Mouse (Mus musculus) forebrain, embryonic 12.5 days (tissue): ENCODE results near the gene Phc2. TPM values are rescaled to one million over a fixed set of nuclear protein-coding genes. Genes with fewer than 3 reads are reported as not detected.

ENCODE experiments used
- ATAC-seq: fragments of 200-750 bp; cut with Nextera tagmentation; 2 replicates; pipeline ENCODE4 v1.8.0; 2017; ENCODE audit warnings: moderate TSS enrichment; ENCODE audit not compliant: low FRiP score
- H3K27ac ChIP-seq: fragments of 300-500 bp; sonication (generic); 2 replicates; pipeline ENCODE4 v1.5.1; 2016; ENCODE audit warnings: mild to moderate bottlenecking
- H3K27me3 ChIP-seq: fragments of 300-500 bp; sonication (generic); 2 replicates; pipeline ENCODE4 v1.6.1; 2016; ENCODE audit warnings: mild to moderate bottlenecking
- H3K36me3 ChIP-seq: fragments of 300-500 bp; sonication (generic); replicated peaks from 2 replicates; pipeline ENCODE4 v1.6.1; 2016; ENCODE audit warnings: mild to moderate bottlenecking
- H3K4me1 ChIP-seq: fragments of 300-500 bp; sonication (generic); 2 replicates; pipeline ENCODE4 v1.6.1; 2016
- H3K4me2 ChIP-seq: fragments of 300-500 bp; sonication (generic); 2 replicates; pipeline ENCODE4 v1.6.1; 2016; ENCODE audit warnings: mild to moderate bottlenecking, moderate library complexity
- H3K4me3 ChIP-seq: fragments of 300-500 bp; sonication (generic); replicated peaks from 2 replicates; pipeline ENCODE4 v1.5.1; 2016; ENCODE audit warnings: mild to moderate bottlenecking
- H3K9ac ChIP-seq: fragments of 300-500 bp; sonication (generic); 2 replicates; pipeline ENCODE4 v1.6.1; 2016; ENCODE audit warnings: mild to moderate bottlenecking
- H3K9me3 ChIP-seq: fragments of 300-500 bp; sonication (generic); 2 replicates; pipeline ENCODE4 v1.6.1; 2016
- WGBS: fragments of 180-500 bp; shearing (Covaris S2); methylation state at CpG from one replicate; pipeline ENCODE4 v1.1.7; 2016; 5-methylcytosine and 5-hydroxymethylcytosine counted together
- polyA plus RNA-seq: library from polyadenylated mRNA; unstranded; fragments of >200 nt; fragmentation: Nextera tagmentation; extraction: Ambion mirVana; gene quantifications from 2 replicates; pipeline ENCODE4 v1.2.1, GENCODE M21; 2016

Gene Phc2
- polyA plus RNA-seq, 1 experiment from 2014 or later, result 148 TPM

DNA sequence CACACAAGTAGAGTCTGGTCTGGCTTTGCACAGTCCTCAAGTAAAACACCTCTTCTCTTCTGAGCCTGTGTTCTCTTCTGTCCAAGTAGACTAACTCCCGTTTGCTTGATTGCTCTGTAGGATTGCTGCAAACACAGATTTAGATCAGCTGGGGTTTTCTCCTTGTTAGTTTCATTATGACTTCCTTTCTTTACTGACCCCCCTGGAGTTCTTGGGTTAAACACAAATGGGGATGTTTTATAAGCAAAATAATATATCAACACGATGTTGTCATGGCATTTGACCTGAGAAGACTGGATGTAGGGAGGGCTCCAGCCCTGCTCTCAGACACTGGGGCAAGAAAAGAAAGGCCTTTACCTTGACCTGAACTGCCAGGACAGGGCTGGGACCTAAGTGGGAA, 35.5 kb upstream of the Phc2 start:
- no peak overlapping the region for H3K4me3 ChIP-seq
- H3K36me3 ChIP-seq, result no peaks in the 10 kb centered on the region
- no peak overlapping the region for H3K9ac ChIP-seq
- 37% methylated on average over 2 of the region's 2 CpGs for WGBS
- no peak overlapping the region for H3K4me2 ChIP-seq
- no peak for ATAC-seq
- H3K27ac ChIP-seq, result no peak overlapping the region
- no peaks in the 10 kb centered on the region for H3K9me3 ChIP-seq
- no peaks in the 10 kb centered on the region for H3K4me1 ChIP-seq
- H3K27me3 ChIP-seq, result peaks cover 14% of the 10 kb centered on the region

DNA sequence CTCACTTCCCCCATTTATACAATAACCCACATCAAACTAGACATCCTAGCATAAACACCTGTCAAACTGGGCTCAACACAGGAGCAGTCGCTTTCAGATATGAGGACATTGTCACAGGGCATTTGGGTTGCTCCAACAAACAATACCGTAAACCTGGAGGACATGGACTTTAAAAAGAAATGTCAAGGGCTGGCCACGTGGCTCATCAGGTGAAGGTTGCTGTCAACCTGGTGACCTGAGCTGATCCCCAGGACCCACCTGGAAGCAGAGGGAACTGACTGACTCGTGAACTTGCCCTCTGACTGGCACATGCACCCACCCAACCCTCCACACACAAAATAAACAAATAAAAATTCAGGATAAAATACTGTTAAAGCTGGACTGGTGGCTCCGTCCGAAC, 33.9 kb upstream of the Phc2 start:
- Histone ChIP-seq H3K4me3 (no peak overlapping the region), H3K9ac (no peak overlapping the region), H3K4me2 (no peak overlapping the region), H3K9me3 (no peaks in the 10 kb centered on the region), H3K27ac (no peak overlapping the region), H3K27me3 (peaks cover 14% of the 10 kb centered on the region), H3K4me1 (no peaks in the 10 kb centered on the region), H3K36me3 (no peaks in the 10 kb centered on the region)
- ATAC-seq, result no peak
- 81% methylated on average over 6 of the region's 6 CpGs for WGBS

DNA sequence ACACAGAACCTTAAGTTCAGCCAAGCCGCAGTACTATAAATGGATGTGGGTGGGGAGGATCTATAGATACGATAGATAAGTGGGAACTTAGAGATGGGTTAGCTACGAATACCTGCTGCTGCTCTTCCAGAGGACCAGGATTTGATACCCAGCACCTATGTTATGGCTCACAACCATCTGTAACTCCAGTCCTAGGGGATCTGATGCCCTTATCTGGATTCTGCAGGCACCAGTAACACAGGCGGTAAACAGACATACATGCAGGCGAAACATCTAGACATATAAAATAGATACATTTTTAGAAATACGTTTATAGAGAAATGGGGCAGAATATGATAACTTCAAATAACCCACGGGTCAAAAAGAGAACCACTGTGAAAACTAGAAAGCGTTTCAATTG, 33.4 kb upstream of the Phc2 start:
- Histone ChIP-seq H3K27ac (no peak overlapping the region), H3K4me2 (no peak overlapping the region), H3K4me1 (no peaks in the 10 kb centered on the region), H3K4me3 (no peak overlapping the region), H3K9me3 (no peaks in the 10 kb centered on the region), H3K9ac (no peak overlapping the region), H3K36me3 (no peaks in the 10 kb centered on the region), H3K27me3 (peaks cover 14% of the 10 kb centered on the region)
- whole genome bisulfite sequencing, result 87% methylated on average over 8 of the region's 8 CpGs
- no peak for ATAC-seq

DNA sequence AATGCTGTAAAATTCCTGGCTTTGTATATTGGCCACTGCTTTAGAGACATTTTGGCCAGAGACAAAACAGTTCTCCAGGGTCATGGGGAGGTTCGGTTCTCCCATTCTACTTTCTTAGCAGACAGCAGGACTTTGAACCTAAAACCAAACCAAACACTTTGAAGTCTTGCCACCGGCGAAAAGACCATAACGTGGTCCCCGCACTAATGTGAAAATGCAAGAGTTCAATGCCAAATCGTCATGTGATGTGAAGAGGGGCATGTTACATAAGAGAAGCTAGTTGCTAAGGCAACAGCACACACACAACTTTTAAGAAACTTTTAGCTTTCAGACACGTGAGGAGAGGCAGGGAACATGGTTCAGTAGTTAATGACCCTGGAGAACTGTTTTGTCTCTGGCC, 19.1 kb upstream of the Phc2 start:
- H3K36me3 ChIP-seq, result no peaks in the 10 kb centered on the region
- no peak overlapping the region for H3K4me3 ChIP-seq
- 81% methylated on average over 7 of the region's 7 CpGs for WGBS
- H3K27me3 ChIP-seq, result no peaks in the 10 kb centered on the region
- no peak overlapping the region for H3K9ac ChIP-seq
- H3K4me2 ChIP-seq, result no peak overlapping the region
- ATAC-seq, result no peak
- H3K9me3 ChIP-seq, result no peaks in the 10 kb centered on the region
- H3K27ac ChIP-seq, result no peak overlapping the region
- peaks cover 19% of the 10 kb centered on the region for H3K4me1 ChIP-seq

DNA sequence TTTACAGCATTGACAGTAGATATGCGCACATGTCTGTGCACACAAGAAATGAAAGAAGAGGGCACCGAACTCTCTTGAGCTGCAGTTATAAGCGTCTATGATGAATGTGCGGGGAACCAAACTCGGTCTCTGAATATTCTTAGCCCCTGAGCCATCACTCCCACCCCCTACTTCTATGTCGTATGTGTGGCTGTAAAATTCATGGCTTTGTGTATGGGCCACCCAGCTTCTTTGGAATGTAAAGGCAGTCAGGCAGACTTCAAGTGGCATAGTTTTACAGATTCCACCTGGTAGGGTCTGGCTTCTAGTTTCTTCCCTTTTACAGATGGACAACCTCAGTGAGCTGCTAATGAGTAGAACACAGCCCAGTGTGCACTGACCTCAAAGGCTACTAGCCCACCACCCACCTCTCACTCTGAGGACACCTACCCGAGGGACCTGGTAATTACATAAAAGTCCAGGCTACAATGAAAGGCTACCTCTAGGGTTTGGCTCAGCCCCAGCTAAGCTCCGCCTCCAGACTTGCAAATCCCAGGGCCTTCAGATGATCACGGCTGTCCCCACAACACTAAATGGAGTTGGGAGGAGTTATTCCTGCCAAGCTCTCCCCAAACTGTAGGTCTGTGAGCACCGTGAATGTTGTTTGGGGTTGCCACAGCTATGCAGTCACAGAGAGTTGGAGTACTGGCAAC, 18.5 kb upstream of the Phc2 start:
- Histone ChIP-seq H3K36me3 (no peaks in the 10 kb centered on the region), H3K9me3 (no peaks in the 10 kb centered on the region), H3K27ac (no peak overlapping the region), H3K4me2 (no peak overlapping the region), H3K9ac (no peak overlapping the region), H3K27me3 (no peaks in the 10 kb centered on the region), H3K4me3 (no peak overlapping the region), H3K4me1 (peaks cover 19% of the 10 kb centered on the region)
- WGBS, result 58% methylated on average over 10 of the region's 10 CpGs
- no peak for ATAC-seq

DNA sequence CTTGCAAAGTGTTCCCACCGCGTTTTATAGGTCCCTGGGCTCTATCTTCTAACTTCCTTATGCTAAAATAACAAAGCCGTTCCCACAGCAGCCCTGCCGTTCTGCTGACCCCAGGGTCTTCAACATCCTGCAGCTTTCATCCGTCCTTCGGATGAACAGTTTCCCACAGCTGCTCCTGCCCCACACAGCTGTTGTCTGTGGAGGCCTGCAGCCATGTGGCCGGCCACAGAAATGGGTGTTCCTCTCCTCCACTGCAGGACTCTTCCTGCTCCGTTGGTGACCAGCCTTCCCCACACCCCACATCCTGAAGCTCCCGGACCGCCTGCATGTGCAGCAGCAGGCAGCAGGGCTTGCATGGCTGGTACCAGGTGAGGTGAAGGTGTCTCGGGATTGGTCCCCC, 17.3 kb upstream of the Phc2 start:
- H3K4me1 ChIP-seq, result peaks cover 14% of the 10 kb centered on the region
- H3K4me3 ChIP-seq, result no peak overlapping the region
- no peaks in the 10 kb centered on the region for H3K36me3 ChIP-seq
- no peaks in the 10 kb centered on the region for H3K27me3 ChIP-seq
- H3K4me2 ChIP-seq, result no peak overlapping the region
- 62% methylated on average over 11 of the region's 11 CpGs for WGBS
- ATAC-seq, result no peak
- H3K9me3 ChIP-seq, result no peaks in the 10 kb centered on the region
- 0 out of 2 replicates have a peak overlapping the region, but pooled peaks have one; percentile 8 for H3K27ac ChIP-seq
- H3K9ac ChIP-seq, result no peak overlapping the region

DNA sequence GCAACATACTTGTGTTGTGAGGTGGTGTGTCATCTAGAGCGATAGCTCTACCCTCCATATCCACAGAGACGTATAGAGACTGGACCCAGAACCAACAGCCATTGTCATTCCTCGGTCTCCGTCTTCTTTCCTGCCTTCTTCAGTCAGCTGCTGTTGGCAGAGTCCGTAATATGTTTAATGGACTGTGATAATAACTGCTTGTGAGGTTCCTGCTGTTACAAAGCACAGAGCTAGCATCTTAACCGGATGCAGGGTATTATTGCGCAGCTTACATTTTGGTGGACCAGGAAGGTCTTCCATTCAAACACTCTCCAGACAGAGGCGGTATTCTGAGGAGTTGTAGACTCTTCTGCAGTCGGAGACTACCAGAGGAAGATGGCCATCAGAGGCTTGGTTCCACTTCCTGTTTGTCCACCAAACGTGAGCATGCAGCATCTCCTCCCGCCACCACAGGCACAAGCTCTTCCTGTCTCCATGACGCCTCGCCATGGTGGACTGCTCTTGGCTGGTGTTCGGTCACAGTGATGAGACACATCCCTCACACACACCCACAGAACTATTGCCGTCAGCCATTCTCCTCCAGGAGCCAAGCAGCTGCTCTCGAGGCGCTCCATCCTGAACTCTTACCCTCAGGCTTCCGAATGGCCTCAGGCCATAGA, 16.1 kb upstream of the Phc2 start:
- Histone ChIP-seq H3K27me3 (no peaks in the 10 kb centered on the region), H3K4me2 (no peak overlapping the region), H3K4me1 (peaks cover 14% of the 10 kb centered on the region), H3K27ac (0 out of 2 replicates have a peak overlapping the region, but pooled peaks have one; percentile 36), H3K9ac (no peak overlapping the region), H3K4me3 (no peak overlapping the region), H3K36me3 (no peaks in the 10 kb centered on the region), H3K9me3 (no peaks in the 10 kb centered on the region)
- 86% methylated on average over 18 of the region's 18 CpGs for WGBS
- ATAC-seq, result no peak

DNA sequence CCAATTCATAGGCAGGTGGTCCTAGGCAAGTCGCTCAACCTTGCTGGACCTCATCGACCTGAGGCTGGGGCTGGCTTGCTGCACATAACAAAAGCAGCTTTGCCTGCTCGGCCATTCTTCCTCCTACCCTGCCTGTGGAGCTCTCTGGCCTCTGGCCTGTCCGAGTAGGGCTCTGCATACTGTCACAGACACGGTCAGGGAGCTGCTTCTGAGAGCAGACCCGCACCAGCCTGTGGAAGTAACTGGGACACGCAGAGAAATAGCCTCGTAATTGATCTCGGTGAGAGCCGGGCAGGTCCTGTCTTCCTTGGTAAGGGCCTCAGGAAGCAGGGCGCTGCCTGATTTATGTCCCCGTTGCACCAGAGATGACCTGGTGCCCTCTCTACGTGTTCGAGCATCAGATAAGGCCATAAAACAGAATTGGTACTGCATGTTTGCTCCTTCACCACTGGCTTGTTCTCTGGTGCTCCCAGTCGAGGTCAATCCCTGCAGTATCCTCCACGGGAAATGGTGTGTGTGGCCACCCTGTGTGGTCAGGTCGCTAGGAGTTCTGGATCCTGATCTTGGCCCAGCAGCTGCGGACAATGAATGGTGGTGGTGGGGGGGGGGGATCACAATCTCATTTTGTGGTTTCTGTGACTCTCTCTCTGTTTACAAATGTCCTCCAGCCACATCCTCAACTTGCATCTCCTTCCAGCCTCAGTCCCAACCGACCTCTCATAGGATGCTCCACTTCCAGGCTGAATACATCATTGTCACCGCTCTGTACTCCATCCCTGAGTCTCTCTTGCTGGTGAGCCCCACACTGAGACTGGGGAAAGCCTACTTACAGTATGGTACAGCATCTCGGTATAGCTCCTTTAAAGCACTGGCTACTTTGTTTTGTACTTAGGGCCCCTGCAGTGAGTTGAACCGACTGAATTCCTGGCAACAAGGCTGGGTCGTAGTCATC, 12.5 kb upstream of the Phc2 start:
- WGBS, result 64% methylated on average over 23 of the region's 23 CpGs
- ATAC-seq, result no peak

DNA sequence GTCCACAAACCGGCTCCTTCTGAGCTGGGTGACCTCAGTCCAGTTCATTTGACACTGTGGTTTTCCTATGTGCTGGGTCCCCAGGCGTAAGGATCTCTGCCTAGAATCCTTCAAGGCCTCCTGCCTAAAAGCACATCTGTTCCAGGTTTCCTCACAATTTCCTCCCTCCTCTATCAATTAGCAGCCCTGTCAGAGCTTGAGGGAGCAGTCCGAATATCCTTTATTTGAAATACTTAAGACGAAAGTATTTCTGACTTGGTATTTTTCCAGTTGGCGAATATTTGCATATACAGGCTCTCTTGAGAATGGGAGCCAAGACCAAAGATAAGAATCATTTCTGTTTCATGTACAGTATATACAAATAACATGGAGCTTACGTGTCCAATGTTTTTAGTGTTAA, 8.6 kb upstream of the Phc2 start:
- H3K27ac ChIP-seq, result no peak overlapping the region
- H3K4me1 ChIP-seq, result no peaks in the 10 kb centered on the region
- no peak for ATAC-seq
- H3K4me3 ChIP-seq, result no peak overlapping the region
- WGBS, result 85% methylated on average over 6 of the region's 6 CpGs
- H3K4me2 ChIP-seq, result no peak overlapping the region
- no peak overlapping the region for H3K9ac ChIP-seq
- H3K27me3 ChIP-seq, result no peaks in the 10 kb centered on the region
- H3K36me3 ChIP-seq, result no peaks in the 10 kb centered on the region
- H3K9me3 ChIP-seq, result no peaks in the 10 kb centered on the region

More for the DNA sequence above, 12.5 kb upstream of the Phc2 start:
- no peaks in the 10 kb centered on the region for H3K36me3 ChIP-seq
- H3K27me3 ChIP-seq, result no peaks in the 10 kb centered on the region
- H3K9me3 ChIP-seq, result no peaks in the 10 kb centered on the region
- H3K4me2 ChIP-seq, result no peak overlapping the region
- no peak overlapping the region for H3K4me3 ChIP-seq
- H3K27ac ChIP-seq, result no peak overlapping the region
- no peak overlapping the region for H3K9ac ChIP-seq
- peaks cover 5% of the 10 kb centered on the region for H3K4me1 ChIP-seq

DNA sequence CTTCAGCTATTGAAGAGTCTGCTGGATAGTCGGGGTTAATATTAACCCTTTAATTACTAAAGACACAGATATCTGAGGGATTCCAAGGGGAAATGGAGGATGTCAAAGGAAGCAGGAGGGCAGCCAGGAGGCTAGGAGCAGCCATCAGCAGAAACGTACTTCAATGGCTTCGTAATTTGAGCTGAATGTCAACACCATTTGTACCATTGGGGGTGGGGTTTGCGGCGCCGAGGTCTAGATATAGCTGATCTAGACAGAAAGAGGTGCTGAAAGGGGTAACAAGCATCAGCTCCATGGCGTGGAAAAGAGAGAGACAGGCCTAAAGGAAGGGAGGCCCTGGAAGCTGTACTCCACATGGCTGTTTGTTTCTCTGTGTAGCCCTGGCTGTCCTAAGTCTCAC, 7.7 kb upstream of the Phc2 start:
- no peak overlapping the region for H3K4me2 ChIP-seq
- H3K4me3 ChIP-seq, result no peak overlapping the region
- no peak overlapping the region for H3K27ac ChIP-seq
- WGBS, result 51% methylated on average over 7 of the region's 7 CpGs
- no peak overlapping the region for H3K9ac ChIP-seq
- ATAC-seq, result no peak
- no peaks in the 10 kb centered on the region for H3K27me3 ChIP-seq
- no peaks in the 10 kb centered on the region for H3K9me3 ChIP-seq
- H3K36me3 ChIP-seq, result no peaks in the 10 kb centered on the region
- no peaks in the 10 kb centered on the region for H3K4me1 ChIP-seq

DNA sequence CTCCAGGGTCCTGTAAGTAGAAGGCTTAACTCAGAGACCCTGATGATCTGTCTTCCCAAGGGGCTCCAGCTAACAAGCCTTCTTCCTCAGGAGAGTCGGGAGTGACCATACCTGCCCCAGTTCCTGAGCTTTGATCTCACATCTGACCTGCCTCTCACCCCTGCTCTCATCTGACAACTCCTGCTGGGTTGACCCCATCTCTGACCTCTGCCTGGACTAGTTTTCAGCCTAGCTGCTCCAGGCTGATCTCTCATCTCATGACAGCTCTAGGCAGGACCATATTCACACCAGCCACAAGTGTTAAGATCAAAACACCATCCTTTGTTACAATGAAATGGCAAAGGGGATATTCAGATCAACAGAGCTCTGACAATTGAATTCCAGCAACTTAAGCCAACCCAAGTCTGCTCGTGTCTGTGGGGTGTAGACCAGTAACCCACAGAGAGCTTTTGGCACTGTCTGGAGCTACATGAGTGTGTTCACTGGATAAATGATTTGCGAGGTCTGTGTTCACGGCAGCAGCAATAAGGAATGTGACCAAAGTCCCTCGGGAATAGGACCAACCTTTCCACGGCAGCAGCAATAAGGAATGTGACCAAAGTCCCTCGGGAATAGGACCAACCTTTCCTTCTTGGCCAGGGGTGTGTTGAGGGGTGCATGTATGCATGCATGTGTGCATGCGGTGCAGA, 5.8 kb upstream of the Phc2 start:
- 66% methylated on average over 8 of the region's 8 CpGs for WGBS
- no peak overlapping the region for H3K4me3 ChIP-seq
- no peaks in the 10 kb centered on the region; the same call in 1 of the 2 replicates for H3K27me3 ChIP-seq
- H3K4me1 ChIP-seq, result peaks cover 8% of the 10 kb centered on the region
- H3K4me2 ChIP-seq, result no peak overlapping the region
- H3K9me3 ChIP-seq, result no peaks in the 10 kb centered on the region
- no peaks in the 10 kb centered on the region for H3K36me3 ChIP-seq
- H3K27ac ChIP-seq, result no peak overlapping the region
- H3K9ac ChIP-seq, result no peak overlapping the region
- no peak for ATAC-seq

DNA sequence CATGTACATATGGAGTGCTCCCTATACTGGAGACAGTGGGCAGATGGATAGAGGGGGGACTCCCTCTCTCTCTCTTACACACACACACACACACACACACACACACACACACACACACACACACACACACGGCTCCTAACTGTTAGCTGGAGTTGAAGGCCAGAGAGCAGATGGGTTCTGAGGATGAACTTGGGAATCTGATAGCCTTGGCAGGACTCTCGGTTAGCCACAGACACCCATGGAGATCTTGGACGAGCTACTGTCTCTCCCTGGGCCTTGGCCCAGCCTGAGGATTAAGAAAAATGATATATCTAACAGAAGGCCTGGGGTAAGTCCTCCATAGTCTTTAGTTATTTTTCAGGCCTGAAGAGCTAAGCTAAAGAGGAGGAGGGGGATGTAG, 3.0 kb upstream of the Phc2 start:
- no peak overlapping the region for H3K27ac ChIP-seq
- H3K9me3 ChIP-seq, result no peaks in the 10 kb centered on the region
- H3K4me1 ChIP-seq, result peaks cover 29% of the 10 kb centered on the region
- H3K4me2 ChIP-seq, result no peak overlapping the region
- no peak for ATAC-seq
- 69% methylated on average over 3 of the region's 3 CpGs for WGBS
- H3K9ac ChIP-seq, result no peak overlapping the region
- peaks cover 10% of the 10 kb centered on the region for H3K27me3 ChIP-seq
- H3K36me3 ChIP-seq, result no peaks in the 10 kb centered on the region
- H3K4me3 ChIP-seq, result no peak overlapping the region
